Mouse (Mus musculus) right cerebral cortex, postnatal 10 days (tissue): ENCODE measurements around the gene Hnrnpll.
"Not testable (repeated sequence)": the region's sequence is repeated elsewhere in the genome, so short reads cannot be mapped to it uniquely, and the experiment has no call there.

Experiments used
- DNase-seq, 2 experiments: peaks; one replicate each; pipeline ENCODE4 v3.0.0; 2021; ENCODE audit warnings: low spot score in 2 of 2

Hnrnpll gene

DNA sequence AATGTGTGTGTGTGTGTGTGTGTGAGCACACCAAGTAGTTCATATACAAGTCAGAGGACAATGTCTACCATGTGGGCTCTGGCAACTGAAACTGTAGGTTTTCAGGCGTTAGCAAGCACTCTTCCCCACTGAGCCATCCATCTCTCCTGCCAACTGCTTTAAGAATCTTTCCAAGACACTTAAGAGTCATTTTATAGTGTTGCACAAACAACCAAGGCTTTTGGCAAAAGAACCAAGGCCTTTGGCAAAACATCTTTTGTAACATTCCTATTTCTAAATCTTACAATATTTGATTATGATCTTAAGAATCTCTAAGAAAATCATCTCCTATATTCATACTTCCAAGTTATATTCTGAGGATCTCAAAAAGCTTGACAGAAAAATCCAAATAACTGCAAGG, 2.4 kb downstream of the Hnrnpll start:
- no peak for DNase-seq

DNA sequence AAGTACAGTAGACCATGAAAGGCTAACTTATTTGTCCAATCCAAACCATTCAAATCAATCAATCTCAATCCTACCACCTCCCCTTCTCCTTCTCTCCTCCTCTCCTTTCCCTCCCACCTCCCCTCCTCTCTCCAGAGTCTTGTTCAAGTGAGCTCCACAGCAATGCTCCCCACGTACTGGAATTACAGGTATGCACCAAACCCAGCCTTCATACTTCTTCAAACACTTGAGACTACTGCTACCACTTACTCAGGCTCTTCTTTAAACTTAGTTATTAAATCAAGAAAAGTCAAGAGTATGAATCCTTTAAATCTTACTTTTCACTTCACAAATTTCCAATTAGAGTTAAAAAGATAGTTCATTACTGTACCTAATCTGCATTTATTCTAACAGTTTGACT, 3.6 kb downstream of the Hnrnpll start:
- DNase-seq, result no peak

DNA sequence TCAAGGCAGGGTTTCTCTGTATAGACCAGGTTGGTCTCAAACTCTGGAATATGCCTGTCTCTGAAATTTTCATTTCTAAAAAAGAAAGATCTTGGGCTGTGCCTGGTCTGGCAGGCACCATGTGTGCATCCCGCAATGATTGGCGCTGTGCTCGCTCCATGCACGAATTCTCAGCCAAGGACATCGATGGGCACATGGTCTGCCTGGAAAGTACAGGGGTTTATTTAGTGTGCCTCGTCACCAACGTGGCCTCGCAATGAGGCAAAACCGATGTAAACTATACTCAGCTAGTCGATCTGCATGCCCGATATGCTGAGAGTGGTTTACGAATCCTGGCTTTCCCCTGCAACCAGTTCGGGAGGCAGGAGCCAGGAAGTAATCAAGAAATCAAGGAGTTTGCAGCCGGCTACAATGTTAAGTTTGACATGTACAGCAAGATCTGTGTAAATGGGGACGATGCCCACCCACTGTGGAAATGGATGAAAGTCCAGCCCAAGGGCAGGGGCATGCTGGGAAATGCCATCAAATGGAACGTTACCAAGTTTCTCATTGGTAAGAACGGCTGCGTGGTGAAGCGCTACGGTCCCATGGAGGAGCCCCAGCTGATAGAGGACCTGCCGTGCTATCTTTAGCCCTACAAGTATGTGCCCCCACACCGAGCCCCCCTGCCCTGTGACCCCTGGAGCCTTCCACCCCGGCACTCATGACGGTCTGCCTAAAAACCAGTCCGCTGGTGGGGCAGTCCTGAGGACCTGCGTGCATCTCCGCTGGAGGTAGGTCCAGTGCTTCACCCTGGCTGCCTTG, 8.0 kb downstream of the Hnrnpll start:
- DNase-seq, result peak in 1 of 2 experiments; percentile 39

- no peak for DNase-seq
Measured at GRCm38 (mm10) chr17:80051682-80052081, 10.5 kb downstream of the Hnrnpll start.

DNA sequence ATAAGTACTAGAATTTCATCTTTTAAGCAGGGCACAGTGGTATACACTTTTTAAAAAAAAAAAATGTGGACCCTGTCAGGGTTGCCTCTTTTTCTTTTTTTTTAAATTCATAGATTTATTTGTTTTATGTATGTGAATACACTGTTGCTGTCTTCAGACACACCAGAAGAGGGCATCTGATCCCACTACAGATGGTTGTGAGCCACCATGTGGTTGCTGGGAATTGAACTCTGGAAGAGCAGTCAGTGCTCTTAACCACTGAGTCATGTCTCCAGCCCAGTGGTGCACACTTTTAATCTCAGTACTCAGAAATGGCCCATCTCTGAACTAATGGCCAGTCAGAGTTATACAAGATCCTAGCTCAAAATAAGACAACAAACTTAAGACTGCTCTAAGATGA, 12.8 kb downstream of the Hnrnpll start:
- not testable (repeated sequence) for DNase-seq

- DNase-seq, result peak in 1 of 2 experiments; percentile 54
Measured at GRCm38 (mm10) chr17:80048230-80048629, 13.9 kb downstream of the Hnrnpll start.

DNA sequence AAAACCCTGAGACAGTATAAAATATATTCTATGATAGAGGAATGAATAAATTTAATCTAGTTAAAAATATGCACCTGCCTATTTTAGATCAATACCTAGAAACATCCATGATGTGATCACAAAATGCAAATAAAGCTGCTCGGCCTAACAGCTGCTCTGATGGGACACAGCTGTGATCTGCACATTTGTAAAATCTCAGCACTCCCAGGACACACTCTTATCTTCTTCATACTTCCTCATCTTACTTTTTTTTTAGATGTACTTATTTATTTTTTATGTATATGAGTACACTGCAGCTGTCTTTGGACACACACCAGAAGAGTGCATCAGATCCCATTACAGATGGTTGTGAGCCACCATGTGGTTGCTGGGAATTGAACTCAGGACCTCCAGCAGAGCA, 20.4 kb downstream of the Hnrnpll start:
- no peak for DNase-seq

GRCm38 (mm10) chr17:80028675-80029074, 33.5 kb downstream of the Hnrnpll start:
- no peak for DNase-seq

GRCm38 (mm10) chr17:80026189-80026936, 35.8 kb downstream of the Hnrnpll start:
- no peak for DNase-seq

DNA sequence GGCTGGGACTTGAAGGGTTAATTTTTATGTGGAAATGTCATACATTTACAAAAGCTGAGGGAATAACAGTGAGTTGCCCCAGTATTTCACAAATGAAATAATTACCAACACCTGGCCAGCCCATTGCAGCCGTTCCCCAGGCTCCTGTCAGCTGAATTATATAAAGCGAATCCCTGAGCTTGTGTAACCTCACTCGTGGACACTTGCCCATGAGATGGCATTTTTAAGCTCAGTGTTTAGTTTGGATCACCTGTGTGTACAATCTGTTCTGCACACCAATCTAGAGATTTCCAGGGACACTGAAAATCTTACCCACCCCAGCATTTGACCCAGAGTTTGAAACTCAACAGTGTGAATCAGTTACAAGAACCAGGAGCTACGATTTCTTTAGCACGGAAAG, 40.0 kb downstream of the Hnrnpll start:
- DNase-seq, result no peak

DNA sequence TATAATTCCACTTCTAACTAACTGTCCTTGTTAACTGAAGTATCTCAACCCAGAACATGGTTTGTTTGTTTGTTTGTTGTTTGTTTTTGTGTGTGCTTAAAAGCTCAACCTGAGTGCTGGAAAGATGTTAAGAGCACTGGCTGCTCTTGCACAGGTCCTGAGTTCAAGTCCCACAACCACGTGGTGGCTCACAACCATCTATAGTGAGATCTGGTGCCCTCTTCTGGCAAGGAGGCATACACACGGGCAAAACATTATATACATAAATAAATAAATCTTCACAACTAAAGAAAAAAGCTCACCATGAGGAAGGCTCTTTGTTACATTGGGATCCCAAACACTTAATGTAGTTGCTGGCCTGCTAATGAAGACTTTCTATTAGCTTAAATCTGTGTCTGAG, 41.6 kb downstream of the Hnrnpll start:
- peak in 1 of 2 experiments; percentile 19 for DNase-seq

DNA sequence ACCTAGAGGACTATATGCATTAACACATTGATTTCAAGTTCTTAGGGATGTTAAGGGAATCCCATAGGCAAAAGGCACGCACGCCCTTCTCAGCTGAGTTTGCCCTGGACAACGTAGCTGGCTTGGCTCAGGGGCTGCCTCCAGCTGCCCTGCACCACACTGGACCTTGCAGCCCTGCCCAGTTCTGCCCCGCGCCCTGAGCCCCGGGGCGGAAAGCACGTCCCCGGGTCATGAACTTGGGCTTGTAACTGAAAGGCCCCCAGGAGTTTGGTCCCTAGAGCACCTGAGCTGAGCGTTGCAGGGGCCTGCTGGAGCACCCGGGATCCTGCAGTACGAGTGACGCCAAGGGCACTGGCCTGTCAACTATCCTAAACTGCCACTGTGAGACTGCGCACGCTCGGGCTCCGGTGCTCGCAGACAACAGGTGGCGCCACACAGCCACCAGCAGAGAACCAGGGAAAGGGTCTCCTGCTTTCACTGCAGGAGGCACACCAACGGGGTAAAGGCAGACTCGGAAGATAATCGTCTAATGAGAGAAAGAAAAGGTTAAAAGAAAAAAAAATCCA, 43.1 kb downstream of the Hnrnpll start:
- peak; percentile 36 to 50 for DNase-seq

DNA sequence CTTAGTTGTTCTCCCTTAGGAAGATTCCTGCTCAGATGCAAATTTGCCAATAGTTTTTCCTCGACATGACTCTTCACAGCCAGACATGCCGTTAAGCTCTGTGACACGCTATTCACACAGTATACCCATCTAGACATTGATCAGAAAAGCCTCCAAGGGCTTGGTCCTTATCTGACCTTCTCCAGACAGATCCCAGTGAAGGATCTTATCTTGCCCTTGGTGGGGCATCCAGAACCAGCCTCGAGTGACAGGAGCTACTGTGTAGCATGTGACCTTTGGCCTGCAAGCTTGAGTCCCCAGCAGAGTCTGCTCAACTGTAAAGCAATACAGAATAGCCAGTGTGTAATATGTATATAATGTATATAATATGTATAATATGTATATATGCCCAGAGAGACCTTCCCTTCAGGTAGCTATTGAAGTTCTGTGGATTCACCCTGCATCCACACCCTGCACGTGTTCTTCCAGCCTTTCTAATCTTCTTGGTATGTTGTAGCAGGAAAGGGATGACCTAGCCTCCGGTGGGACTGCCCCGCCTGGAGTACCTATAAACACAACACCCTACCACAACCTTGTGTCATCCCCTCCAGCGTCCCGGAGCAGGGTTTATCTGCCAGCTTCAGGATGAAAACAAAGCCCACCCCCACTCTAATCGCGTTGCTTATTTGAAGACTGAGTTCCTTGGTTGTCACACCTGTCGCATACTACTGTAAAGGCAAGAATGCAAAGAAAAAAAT, 43.7 kb downstream of the Hnrnpll start:
- no peak for DNase-seq

DNA sequence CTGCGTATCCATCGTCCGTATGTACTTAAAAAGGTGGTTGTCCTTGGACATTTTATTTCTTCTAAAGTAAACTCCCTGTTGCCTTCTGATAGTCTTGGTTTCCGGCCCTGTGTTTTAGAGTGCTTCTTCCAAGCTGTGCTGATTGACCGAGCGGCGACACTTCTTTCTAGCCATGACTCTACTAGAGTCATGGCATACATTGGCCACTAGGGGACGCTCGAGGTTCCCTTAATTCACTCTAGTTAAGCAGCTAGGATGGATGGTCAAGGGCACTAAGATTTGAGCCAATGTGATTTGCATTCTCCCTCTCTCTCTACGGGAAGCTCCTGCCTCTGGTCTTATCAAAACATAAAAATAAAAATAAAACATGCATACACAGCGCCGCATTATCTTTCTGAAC, 44.7 kb downstream of the Hnrnpll start:
- peak; percentile 71 to 75 for DNase-seq

GRCm38 (mm10) chr17:80016400-80016799, 45.7 kb downstream of the Hnrnpll start:
- not testable (repeated sequence) for DNase-seq

DNA sequence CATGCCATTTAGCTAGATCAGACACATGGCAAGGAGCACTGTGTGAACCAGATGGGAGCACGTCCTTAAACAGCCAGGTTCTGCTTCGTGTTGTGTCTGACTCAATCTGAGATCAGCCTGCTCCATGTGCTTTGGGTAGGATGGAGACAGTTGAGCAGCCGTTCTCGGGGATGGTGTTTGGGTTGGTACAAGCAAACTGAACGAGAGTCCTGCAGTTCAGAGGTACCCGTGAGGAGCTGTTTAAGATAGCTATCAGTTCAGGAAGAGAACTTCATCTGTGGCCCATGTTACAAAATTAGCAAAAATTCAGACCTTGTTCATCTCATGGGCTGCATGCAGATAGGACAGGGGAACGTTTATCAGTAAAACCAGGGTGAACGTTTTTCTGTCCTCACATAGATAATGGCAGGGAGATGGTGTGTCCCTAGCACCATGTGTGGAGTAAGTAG, 47.7 kb downstream of the Hnrnpll start:
- peak in 1 of 2 experiments; percentile 50 for DNase-seq

DNA sequence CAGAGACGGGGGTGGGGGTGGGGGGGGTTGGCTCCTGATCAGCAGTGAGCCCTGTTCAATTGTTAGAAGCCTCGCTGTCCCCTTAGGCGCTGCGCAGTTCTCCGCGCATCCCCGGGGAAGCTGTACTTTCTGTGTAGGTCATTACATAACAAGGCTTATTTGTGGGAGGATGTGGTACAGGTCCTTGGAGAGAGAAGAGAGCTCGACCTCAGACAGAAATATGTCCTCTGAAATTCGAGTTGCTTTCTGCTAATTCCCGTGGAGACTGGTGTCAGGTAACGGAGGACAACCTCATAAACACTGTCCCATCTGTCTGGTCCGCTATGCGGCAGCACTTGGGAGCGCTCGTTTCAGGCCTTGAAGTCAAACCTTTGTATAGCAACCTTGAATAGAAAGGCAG, 52.2 kb downstream of the Hnrnpll start:
- no peak for DNase-seq

GRCm38 (mm10) chr17:80008847-80009246, 53.3 kb downstream of the Hnrnpll start:
- peak; percentile 77 to 85 for DNase-seq

DNA sequence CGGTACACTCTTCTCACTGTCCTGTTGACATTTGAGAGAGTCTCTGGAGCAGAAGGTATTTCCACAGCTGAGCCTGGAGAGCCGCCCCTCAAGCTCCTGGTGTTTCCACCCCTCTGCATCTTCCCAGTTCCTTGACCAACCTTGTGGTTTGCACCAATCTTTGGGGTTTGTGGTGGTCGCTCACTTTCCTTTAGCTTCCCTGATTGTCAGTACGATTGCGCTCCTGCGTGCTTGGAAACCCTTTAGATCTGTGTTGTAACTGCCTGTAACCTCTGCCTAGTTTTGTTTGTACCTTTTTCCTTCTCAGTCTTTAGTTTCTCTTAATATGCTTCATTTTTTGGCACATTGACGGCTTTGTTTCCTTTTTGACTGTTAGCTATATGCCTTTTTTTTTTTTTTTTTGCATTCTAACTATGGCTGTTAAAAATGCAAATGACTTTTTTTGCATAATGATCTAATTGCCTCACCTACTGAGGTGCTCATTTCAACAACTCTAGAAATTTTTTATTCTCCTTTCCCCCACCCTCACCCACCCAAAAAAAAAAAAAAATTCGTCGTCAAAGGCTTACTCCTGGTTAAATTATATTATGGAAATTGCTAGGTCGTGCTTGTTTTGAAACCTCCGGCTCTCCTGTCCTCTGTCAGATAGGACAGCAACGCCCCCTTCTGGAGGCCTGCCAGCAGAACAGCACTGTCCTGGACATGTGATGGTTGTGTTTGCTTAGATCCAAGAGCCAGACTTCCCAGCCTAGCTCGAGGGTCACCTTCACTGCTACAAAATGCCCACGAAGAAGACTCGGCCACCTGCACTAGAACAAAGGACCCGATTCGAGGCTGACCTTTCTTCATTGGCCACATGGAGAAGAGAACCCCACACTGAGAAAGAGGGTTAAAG, 57.5 kb downstream of the Hnrnpll start:
- DNase-seq, result peak; percentile 70 to 78

DNA sequence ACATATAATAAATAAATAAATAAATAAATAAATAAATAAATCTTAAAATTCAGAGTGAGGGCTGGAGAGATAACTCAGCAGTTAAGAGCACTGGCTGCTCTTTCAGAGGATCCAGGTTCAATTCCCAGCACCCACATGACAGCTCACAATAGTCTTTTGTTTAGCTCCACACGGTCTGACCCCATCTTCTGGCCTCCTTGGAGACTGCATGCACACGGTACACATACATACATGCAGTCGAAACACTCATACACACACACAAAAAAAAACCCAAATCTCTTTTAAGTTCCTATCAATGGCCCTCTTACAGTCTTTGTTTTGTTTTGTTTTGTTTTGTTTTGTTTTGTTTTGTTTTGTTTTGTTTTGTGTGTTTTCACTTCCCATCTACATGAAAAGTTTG, 58.3 kb downstream of the Hnrnpll start:
- not testable (repeated sequence) for DNase-seq

- DNase-seq, result no peak
Measured at GRCm38 (mm10) chr17:80002385-80002852, 59.7 kb downstream of the Hnrnpll start.
